Mouse (Mus musculus) embryonic facial prominence, embryonic 12.5 days (tissue): ENCODE data around the gene Prkd1. TPM values are rescaled to one million over a fixed set of nuclear protein-coding genes. Genes with fewer than 3 reads are reported as not detected.

Experiments used
- ATAC-seq: fragments of 200-750 bp; cut with Nextera tagmentation; 2 replicates; pipeline ENCODE4 v1.8.0; 2017; ENCODE audit not compliant: insufficient number of reproducible peaks, insufficient read depth, low FRiP score, low TSS enrichment
- H3K27ac ChIP-seq: fragments of 300-500 bp; sonication (generic); 2 replicates; pipeline ENCODE4 v1.5.1; 2016; ENCODE audit warnings: mild to moderate bottlenecking
- H3K27me3 ChIP-seq: fragments of 300-500 bp; sonication (generic); 2 replicates; pipeline ENCODE4 v1.6.1; 2016; ENCODE audit warnings: mild to moderate bottlenecking, moderate library complexity
- H3K36me3 ChIP-seq: fragments of 300-500 bp; sonication (generic); 2 replicates; pipeline ENCODE4 v1.6.1; 2016; ENCODE audit warnings: mild to moderate bottlenecking
- H3K4me1 ChIP-seq: fragments of 300-500 bp; sonication (generic); 2 replicates; pipeline ENCODE4 v1.6.1; 2016
- H3K4me2 ChIP-seq: fragments of 300-500 bp; sonication (generic); replicated peaks from 2 replicates; pipeline ENCODE4 v1.6.1; 2016; ENCODE audit warnings: mild to moderate bottlenecking, moderate library complexity
- H3K4me3 ChIP-seq: fragments of 300-500 bp; sonication (generic); 2 replicates; pipeline ENCODE4 v1.5.1; 2016; ENCODE audit warnings: mild to moderate bottlenecking
- H3K9ac ChIP-seq: fragments of 300-500 bp; sonication (generic); 2 replicates; pipeline ENCODE4 v1.6.1; 2016; ENCODE audit warnings: mild to moderate bottlenecking, moderate library complexity
- H3K9me3 ChIP-seq: fragments of 300-500 bp; sonication (generic); 2 replicates; pipeline ENCODE4 v1.6.1; 2016; ENCODE audit warnings: mild to moderate bottlenecking, moderate library complexity
- WGBS: fragments of 180-500 bp; shearing (Covaris S2); methylation state at CpG from one replicate; pipeline ENCODE4 v1.1.7; 2016; 5-methylcytosine and 5-hydroxymethylcytosine counted together
- polyA plus RNA-seq: library from polyadenylated mRNA; unstranded; fragments of >200 nt; fragmentation: Nextera tagmentation; extraction: Ambion mirVana; gene quantifications from 2 replicates; pipeline ENCODE4 v1.2.1, GENCODE M21; 2016

Gene Prkd1
- polyA plus RNA-seq, 1 experiment from 2014 or later: 8.9 TPM

DNA sequence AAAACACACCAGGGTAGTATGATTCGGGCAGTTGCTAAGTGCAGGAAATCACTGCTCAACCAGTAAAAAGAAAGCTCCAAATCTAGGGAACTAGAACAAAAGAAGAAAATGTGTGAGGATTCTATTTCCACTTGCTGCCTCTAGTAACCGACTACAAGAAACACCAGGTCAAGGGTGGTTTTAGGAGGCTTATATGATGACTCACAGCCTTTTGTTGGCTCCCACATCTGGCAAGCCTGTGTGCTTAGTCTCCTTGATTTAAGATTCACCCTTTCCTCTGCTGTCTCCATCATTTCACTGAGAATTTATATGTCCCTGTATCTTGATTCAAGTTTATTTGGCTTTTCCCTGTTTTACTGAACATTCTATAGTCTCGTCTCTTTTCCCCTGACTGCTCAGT, 339.6 kb downstream of the Prkd1 start:
- no peak for ATAC-seq
- no peak overlapping the region for H3K27ac ChIP-seq
- no peak overlapping the region for H3K4me2 ChIP-seq
- no peaks in the 10 kb centered on the region for H3K27me3 ChIP-seq
- no peaks in the 10 kb centered on the region for H3K9me3 ChIP-seq
- no peaks in the 10 kb centered on the region for H3K4me1 ChIP-seq
- WGBS: 66% methylated on average over 3 of the region's 3 CpGs
- H3K4me3 ChIP-seq: no peak overlapping the region
- no peaks in the 10 kb centered on the region for H3K36me3 ChIP-seq
- no peak overlapping the region for H3K9ac ChIP-seq

DNA sequence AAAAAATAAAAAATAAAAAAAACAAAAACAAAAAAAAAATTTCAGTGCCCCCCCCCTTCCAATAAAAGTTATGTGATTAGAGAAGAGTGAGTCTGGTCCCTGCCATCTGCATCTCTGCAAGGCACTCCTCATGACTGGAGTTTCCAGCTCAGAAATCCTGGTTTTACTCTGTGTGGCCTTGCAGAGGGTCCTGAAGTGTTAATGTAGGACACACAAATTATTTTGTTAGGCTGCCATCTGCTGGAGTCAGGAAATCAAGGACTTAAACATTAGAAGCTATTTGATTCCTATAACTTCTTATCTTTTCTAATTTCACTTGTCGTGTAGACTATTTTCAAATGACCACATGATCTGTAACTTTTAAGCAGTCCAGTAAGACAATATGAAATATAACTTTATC, 347.6 kb downstream of the Prkd1 start:
- Histone ChIP-seq H3K9ac (no peak overlapping the region), H3K36me3 (no peaks in the 10 kb centered on the region), H3K27ac (no peak overlapping the region), H3K4me1 (no peaks in the 10 kb centered on the region), H3K27me3 (no peaks in the 10 kb centered on the region), H3K4me2 (no peak overlapping the region), H3K4me3 (no peak overlapping the region), H3K9me3 (no peaks in the 10 kb centered on the region)
- 41% methylated on average over 1 of the region's 1 CpGs for WGBS
- no peak for ATAC-seq

DNA sequence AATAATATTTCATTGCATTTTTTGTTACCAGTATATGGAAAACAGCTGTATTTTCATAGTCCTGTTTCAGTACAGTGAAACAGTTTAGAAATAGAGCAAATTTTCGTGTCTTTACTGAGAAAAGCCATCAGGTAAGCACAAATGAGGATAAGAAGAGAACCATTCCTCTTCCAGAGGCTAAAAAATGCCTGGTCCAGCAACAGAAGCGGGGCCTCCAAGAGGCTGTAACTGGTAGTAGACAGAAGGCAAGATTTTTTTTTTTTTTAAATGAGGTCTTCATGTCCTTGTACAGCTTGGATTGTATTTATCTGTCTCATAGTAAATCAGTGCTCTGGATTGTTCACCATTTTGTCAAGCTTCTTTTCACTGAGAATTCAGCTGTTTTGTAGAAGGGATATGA, 352.8 kb downstream of the Prkd1 start:
- no peak overlapping the region for H3K27ac ChIP-seq
- H3K4me2 ChIP-seq: no peak overlapping the region
- no peaks in the 10 kb centered on the region for H3K4me1 ChIP-seq
- H3K9ac ChIP-seq: no peak overlapping the region
- H3K9me3 ChIP-seq: no peaks in the 10 kb centered on the region
- no peaks in the 10 kb centered on the region for H3K36me3 ChIP-seq
- ATAC-seq: no peak
- H3K4me3 ChIP-seq: no peak overlapping the region
- WGBS: 53% methylated on average over 2 of the region's 2 CpGs
- no peaks in the 10 kb centered on the region for H3K27me3 ChIP-seq

DNA sequence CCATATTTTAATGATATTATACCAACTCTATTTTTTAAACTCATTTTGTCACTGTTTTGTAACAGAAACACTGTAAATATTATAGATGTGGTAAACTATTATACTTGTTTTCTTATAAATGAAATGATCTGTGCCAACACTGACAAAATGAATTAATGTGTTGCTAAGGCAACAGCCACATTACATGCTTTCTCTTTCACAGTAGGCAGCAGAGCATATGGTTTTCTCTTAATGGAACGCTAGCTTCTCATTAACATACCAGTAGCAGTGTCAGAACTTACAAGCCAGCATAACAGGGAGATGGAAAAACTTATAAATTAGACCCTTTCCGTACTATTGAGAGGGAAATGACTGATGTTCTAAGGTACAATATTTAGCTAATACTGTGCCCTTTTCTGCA, 353.3 kb downstream of the Prkd1 start:
- Histone ChIP-seq H3K9me3 (no peaks in the 10 kb centered on the region), H3K4me2 (no peak overlapping the region), H3K4me1 (no peaks in the 10 kb centered on the region), H3K27me3 (no peaks in the 10 kb centered on the region), H3K36me3 (no peaks in the 10 kb centered on the region), H3K4me3 (no peak overlapping the region), H3K9ac (no peak overlapping the region), H3K27ac (no peak overlapping the region)
- 48% methylated on average over 2 of the region's 2 CpGs for WGBS
- no peak for ATAC-seq

DNA sequence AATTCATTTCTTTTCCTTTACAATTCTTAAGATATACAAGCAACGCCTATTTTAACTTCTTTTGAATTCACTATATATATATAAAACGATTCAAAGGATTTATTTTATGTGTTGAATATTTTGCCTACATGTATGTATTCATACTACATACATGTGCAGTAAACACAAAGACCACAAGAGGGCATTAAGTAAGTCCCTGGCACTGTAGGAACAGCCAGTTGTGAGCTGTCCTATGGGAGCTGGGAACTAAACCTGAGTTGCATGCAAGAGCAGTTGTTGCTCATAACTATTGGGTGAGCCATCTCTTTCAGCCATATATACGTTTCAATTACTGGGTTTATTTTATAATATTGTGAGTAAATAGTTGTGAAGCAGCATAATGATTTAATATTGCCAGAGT, 356.1 kb downstream of the Prkd1 start:
- H3K9me3 ChIP-seq: no peaks in the 10 kb centered on the region
- H3K27me3 ChIP-seq: no peaks in the 10 kb centered on the region
- no peaks in the 10 kb centered on the region for H3K4me1 ChIP-seq
- no peak overlapping the region for H3K27ac ChIP-seq
- no peak overlapping the region for H3K9ac ChIP-seq
- no peak overlapping the region for H3K4me2 ChIP-seq
- no peak overlapping the region for H3K4me3 ChIP-seq
- 63% methylated on average over 3 of the region's 3 CpGs for WGBS
- H3K36me3 ChIP-seq: no peaks in the 10 kb centered on the region
- no peak for ATAC-seq
